Mouse (Mus musculus): Measurements from ENCODE around the gene Bicc1. TPM values are rescaled to one million over a fixed set of nuclear protein-coding genes. Genes with fewer than 3 reads are reported as not detected.

The Bicc1 gene
- polyA plus RNA-seq, 1 experiment from 2014 or later: 65.7 TPM

DNA sequence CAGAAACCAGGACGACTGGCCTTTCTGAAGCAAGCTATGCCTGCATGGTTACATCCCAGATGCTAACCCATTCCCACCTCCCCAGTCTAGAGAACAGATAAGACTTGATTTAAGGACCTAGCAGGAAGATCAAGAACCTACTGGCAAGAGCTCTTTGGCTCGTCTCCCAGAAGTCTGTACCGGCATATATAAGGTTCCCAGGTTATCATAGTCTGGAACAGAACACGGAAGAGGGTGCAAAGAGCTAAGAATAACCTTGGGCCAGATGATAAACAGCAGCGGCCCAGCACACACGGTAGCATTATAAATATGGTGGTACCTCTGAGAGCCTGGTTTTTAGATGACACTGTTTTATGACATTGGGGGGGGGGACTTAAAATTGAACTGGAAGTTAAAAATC lies 217.9 kb downstream of the Bicc1 start:
- TF ChIP-seq CTCF (IDR thresholded peaks at IDR 0.05; ENCODE audit: low read depth): no peak
- no peak overlapping the region for H3K27ac ChIP-seq
- 69% methylated on average over 6 of the region's 6 CpGs for WGBS
- H3K4me3 ChIP-seq (replicated peaks; ENCODE audit: low read depth, low read length): no peak overlapping the region
- no peaks in the 10 kb centered on the region for H3K4me1 ChIP-seq (replicated peaks; ENCODE audit: insufficient read depth, low read length)
- no peak for DNase-seq (ENCODE audit: low spot score)
- no peak overlapping the region for H3K9ac ChIP-seq (ENCODE audit: low read depth, low read length)
- H3K4me2 ChIP-seq (ENCODE audit: low read length): no peak overlapping the region
- H3K36me3 ChIP-seq (ENCODE audit: insufficient read depth, low read length): peaks cover 58% of the 10 kb centered on the region
- no peak for ATAC-seq (replicated peaks; ENCODE audit: low FRiP score, low read depth)
- no peaks in the 10 kb centered on the region for H3K27me3 ChIP-seq (ENCODE audit: insufficient read depth, low read length)
- H3K9me3 ChIP-seq (replicated peaks; ENCODE audit: low read length): no peaks in the 10 kb centered on the region

DNA sequence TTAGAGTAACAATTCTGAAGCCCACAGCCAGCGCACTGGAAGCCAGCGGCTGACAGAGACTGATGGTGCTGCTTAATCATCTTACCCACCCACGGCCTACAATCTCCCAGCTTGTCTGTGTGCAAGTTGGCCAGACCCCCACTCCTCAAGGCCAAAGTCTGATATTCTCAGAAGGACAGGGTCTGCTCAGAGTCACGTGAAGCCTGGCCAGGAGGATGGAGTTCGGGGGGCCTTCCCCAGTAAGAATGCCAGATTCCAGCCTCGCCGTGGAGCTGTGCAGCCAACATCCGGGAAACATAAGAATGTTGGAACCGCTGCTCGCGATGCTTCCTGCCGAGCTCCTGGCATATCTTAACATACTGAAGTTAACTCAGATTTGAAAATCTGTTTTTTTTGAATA lies 219.7 kb downstream of the Bicc1 start:
- 51% methylated on average over 12 of the region's 12 CpGs for WGBS
- ATAC-seq (replicated peaks; ENCODE audit: low FRiP score, low read depth) (no peak), DNase-seq (ENCODE audit: low spot score) (peak; percentile 60)
- no peak overlapping the region for H3K4me2 ChIP-seq (ENCODE audit: low read length)
- H3K4me1 ChIP-seq (replicated peaks; ENCODE audit: insufficient read depth, low read length): no peaks in the 10 kb centered on the region
- H3K4me3 ChIP-seq (replicated peaks; ENCODE audit: low read depth, low read length): no peak overlapping the region
- no peak for TF ChIP-seq CTCF (IDR thresholded peaks at IDR 0.05; ENCODE audit: low read depth)
- H3K27me3 ChIP-seq (ENCODE audit: insufficient read depth, low read length): no peaks in the 10 kb centered on the region
- no peaks in the 10 kb centered on the region for H3K9me3 ChIP-seq (replicated peaks; ENCODE audit: low read length)
- H3K27ac ChIP-seq: no peak overlapping the region
- peaks cover 65% of the 10 kb centered on the region for H3K36me3 ChIP-seq (ENCODE audit: insufficient read depth, low read length)
- H3K9ac ChIP-seq (ENCODE audit: low read depth, low read length): no peak overlapping the region

DNA sequence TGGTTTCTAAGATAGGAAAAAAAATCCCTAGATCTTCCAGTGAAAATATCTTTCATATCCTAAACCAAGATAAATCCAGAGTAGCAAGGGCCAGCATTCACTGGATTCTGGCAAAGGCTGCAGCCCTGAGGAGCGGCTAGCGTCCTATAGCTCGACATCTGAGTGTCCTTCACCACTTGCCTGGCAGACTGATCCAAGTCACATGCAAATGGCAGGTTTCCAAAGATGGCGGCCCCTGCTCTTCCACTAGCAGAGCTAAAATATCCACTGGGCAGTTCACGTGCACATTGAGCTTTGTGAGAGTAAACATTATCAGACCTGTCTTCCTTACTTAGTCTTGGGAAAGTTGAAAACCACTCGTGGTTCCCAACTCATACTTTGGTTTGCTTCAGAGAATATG lies 222.1 kb downstream of the Bicc1 start:
- Histone ChIP-seq H3K9me3 (replicated peaks; ENCODE audit: low read length) (no peaks in the 10 kb centered on the region), H3K36me3 (ENCODE audit: insufficient read depth, low read length) (peaks cover 50% of the 10 kb centered on the region), H3K9ac (ENCODE audit: low read depth, low read length) (no peak overlapping the region), H3K4me1 (replicated peaks; ENCODE audit: insufficient read depth, low read length) (no peaks in the 10 kb centered on the region), H3K27me3 (ENCODE audit: insufficient read depth, low read length) (no peaks in the 10 kb centered on the region), H3K4me3 (replicated peaks; ENCODE audit: low read depth, low read length) (no peak overlapping the region), H3K4me2 (ENCODE audit: low read length) (no peak overlapping the region), H3K27ac (no peak overlapping the region)
- ATAC-seq (replicated peaks; ENCODE audit: low FRiP score, low read depth): no peak
- TF ChIP-seq CTCF (IDR thresholded peaks at IDR 0.05; ENCODE audit: low read depth): no peak
- no peak for DNase-seq (ENCODE audit: low spot score)
- 91% methylated on average over 6 of the region's 6 CpGs for WGBS

DNA sequence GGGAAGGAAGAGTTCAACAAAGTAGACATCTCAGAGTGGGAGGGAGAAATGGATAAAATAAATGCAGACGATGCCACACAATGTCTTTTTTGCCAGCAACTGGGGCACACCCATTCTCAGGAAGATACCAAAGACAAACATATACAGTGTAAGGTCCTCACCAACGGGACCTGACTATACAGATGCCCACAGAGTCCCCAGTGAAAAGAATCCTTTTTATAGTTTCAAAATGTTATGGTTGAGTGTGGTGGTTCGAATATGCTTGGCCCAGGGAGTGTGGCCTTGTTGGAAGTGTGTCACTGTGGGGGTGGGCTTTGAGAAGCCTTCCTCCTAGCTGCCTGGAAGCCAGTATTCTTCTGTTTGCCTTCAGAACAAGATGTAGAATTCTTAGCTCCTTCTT lies 223.5 kb downstream of the Bicc1 start:
- Histone ChIP-seq H3K27me3 (ENCODE audit: insufficient read depth, low read length) (no peaks in the 10 kb centered on the region), H3K4me1 (replicated peaks; ENCODE audit: insufficient read depth, low read length) (no peaks in the 10 kb centered on the region), H3K9me3 (replicated peaks; ENCODE audit: low read length) (no peaks in the 10 kb centered on the region), H3K36me3 (ENCODE audit: insufficient read depth, low read length) (peaks cover 55% of the 10 kb centered on the region), H3K4me2 (ENCODE audit: low read length) (no peak overlapping the region), H3K27ac (no peak overlapping the region), H3K4me3 (replicated peaks; ENCODE audit: low read depth, low read length) (no peak overlapping the region), H3K9ac (ENCODE audit: low read depth, low read length) (no peak overlapping the region)
- DNase-seq (ENCODE audit: low spot score) (no peak), ATAC-seq (replicated peaks; ENCODE audit: low FRiP score, low read depth) (no peak)
- no peak for TF ChIP-seq CTCF (IDR thresholded peaks at IDR 0.05; ENCODE audit: low read depth)
- WGBS: 97% methylated on average over 3 of the region's 3 CpGs

DNA sequence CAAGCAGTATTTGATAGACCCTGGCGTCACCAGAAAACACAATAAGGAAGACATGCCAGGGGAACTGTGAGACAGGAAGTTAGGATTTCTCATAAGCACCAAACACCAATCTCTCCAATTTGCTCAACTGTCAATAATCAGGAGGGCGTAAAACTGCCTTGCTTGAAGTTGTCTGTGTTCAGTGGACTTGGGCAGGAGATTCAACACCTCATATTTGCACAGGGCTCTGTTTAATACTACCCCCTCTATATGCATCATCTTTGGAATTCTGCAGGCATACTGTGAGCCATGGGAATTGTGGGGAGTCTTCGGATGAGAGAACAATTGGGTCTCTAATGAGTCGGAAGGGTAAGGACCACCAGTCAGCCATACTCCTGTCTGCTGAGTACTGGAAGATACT lies 233.4 kb downstream of the Bicc1 start:
- no peak overlapping the region for H3K9ac ChIP-seq (ENCODE audit: low read depth, low read length)
- no peaks in the 10 kb centered on the region for H3K27me3 ChIP-seq (ENCODE audit: insufficient read depth, low read length)
- no peak overlapping the region for H3K4me3 ChIP-seq (replicated peaks; ENCODE audit: low read depth, low read length)

DNA sequence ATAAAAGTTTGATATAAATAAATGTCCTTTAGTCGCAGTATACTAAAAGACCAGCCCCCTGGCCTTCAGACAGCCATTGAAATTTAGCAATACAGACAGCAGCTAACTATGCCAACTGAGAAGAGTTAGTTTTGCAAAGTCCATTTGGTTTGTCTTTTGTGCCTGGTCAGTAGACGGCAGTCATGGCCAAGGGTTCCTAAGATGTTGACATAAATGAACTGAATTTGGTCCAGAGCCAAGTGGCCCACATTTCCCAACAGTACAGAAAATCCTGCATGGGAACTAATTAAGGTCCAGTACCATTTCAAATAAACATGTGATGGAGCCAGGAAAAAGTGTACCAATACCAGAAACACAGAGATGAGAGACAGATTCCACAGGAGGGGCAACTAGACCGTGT lies 235.2 kb downstream of the Bicc1 start:
- Histone ChIP-seq H3K9ac (ENCODE audit: low read depth, low read length) (no peak overlapping the region), H3K4me2 (ENCODE audit: low read length) (no peak overlapping the region), H3K27ac (no peak overlapping the region), H3K27me3 (ENCODE audit: insufficient read depth, low read length) (no peaks in the 10 kb centered on the region), H3K4me1 (replicated peaks; ENCODE audit: insufficient read depth, low read length) (no peaks in the 10 kb centered on the region), H3K9me3 (replicated peaks; ENCODE audit: low read length) (no peaks in the 10 kb centered on the region), H3K4me3 (replicated peaks; ENCODE audit: low read depth, low read length) (no peak overlapping the region), H3K36me3 (ENCODE audit: insufficient read depth, low read length) (peaks cover 27% of the 10 kb centered on the region; the same call in 1 of the 2 replicates)
- no peak for DNase-seq (ENCODE audit: low spot score)
- ATAC-seq (replicated peaks; ENCODE audit: low FRiP score, low read depth): no peak
- 74% methylated on average over 3 of the region's 3 CpGs for WGBS
- TF ChIP-seq CTCF (IDR thresholded peaks at IDR 0.05; ENCODE audit: low read depth): no peak

More for the DNA sequence above, 233.4 kb downstream of the Bicc1 start:
- H3K36me3 ChIP-seq (ENCODE audit: insufficient read depth, low read length): peaks cover 35% of the 10 kb centered on the region
- 93% methylated on average over 4 of the region's 4 CpGs for WGBS
- ATAC-seq (replicated peaks; ENCODE audit: low FRiP score, low read depth): no peak
- no peaks in the 10 kb centered on the region for H3K9me3 ChIP-seq (replicated peaks; ENCODE audit: low read length)
- H3K27ac ChIP-seq: no peak overlapping the region
- H3K4me1 ChIP-seq (replicated peaks; ENCODE audit: insufficient read depth, low read length): no peaks in the 10 kb centered on the region
- DNase-seq (ENCODE audit: low spot score): no peak
- H3K4me2 ChIP-seq (ENCODE audit: low read length): no peak overlapping the region
- TF ChIP-seq CTCF (IDR thresholded peaks at IDR 0.05; ENCODE audit: low read depth): no peak

DNA sequence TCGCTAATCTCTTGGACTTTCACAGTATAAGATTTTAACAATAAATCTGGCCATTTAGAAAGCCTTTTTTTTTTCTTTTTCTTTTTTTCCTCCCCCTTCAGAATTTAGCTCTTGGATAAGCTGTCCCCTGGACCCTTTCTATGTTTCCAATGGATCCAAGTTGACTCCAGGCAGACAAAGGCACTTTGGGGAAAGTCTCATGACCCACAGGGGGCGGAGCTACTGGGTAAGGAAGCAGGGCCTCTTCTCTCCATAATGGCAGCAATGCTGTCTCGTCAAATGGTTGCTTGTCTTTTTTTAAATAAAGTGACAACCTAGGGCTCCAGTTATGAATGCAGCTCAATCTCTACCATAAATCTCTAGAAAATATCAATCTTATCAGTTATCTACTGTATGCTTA lies 235.6 kb downstream of the Bicc1 start:
- WGBS: 90% methylated on average over 3 of the region's 3 CpGs
- no peak overlapping the region for H3K9ac ChIP-seq (ENCODE audit: low read depth, low read length)
- TF ChIP-seq CTCF (IDR thresholded peaks at IDR 0.05; ENCODE audit: low read depth): no peak

More for the DNA sequence above, 235.6 kb downstream of the Bicc1 start:
- H3K27me3 ChIP-seq (ENCODE audit: insufficient read depth, low read length): no peaks in the 10 kb centered on the region
- no peak overlapping the region for H3K4me3 ChIP-seq (replicated peaks; ENCODE audit: low read depth, low read length)
- no peaks in the 10 kb centered on the region for H3K9me3 ChIP-seq (replicated peaks; ENCODE audit: low read length)
- DNase-seq (ENCODE audit: low spot score) (no peak), ATAC-seq (replicated peaks; ENCODE audit: low FRiP score, low read depth) (no peak)
- H3K4me1 ChIP-seq (replicated peaks; ENCODE audit: insufficient read depth, low read length): no peaks in the 10 kb centered on the region
- H3K36me3 ChIP-seq (ENCODE audit: insufficient read depth, low read length): 0 out of 2 replicates have a peak, but pooled peaks cover 23% of the 10 kb centered on the region
- H3K27ac ChIP-seq: no peak overlapping the region
- H3K4me2 ChIP-seq (ENCODE audit: low read length): no peak overlapping the region

Measured in kidney, postnatal 0 days (tissue).